Mouse (Mus musculus): ENCODE measurements around the gene Accs.

Accs gene

DNA sequence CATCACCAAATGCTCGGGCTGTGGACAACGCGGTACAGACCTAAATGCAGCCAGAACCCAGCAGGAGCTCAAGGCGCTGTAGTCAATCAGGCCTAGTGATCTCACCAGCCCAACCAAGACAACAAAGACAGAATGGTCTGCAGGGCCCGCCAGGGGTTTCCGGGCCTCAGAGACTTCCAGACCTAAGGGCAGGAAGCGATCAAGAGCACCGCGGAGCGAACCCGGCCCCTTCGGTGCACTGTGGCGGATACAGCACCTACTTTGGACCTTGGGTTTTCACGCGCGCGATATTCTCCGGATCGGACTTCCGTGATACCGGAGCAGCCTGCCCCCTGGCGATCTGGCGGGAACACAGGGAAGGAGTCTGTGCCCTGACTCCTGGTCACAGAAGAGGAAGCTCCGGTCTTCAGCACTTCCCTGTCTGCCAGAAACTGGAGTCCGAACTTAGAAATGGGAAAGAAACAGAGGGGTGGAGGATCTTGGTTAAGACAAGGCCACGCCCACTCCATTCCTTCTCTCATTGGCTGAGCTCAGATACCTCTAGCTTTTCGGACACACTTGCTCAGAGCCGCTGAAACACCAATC is at the start of gene Accs:
Accs (minus strand) TSS at position 439 of the 585 bp plus-strand sequence.
- DNase-seq, result peak; percentile 88

DNA sequence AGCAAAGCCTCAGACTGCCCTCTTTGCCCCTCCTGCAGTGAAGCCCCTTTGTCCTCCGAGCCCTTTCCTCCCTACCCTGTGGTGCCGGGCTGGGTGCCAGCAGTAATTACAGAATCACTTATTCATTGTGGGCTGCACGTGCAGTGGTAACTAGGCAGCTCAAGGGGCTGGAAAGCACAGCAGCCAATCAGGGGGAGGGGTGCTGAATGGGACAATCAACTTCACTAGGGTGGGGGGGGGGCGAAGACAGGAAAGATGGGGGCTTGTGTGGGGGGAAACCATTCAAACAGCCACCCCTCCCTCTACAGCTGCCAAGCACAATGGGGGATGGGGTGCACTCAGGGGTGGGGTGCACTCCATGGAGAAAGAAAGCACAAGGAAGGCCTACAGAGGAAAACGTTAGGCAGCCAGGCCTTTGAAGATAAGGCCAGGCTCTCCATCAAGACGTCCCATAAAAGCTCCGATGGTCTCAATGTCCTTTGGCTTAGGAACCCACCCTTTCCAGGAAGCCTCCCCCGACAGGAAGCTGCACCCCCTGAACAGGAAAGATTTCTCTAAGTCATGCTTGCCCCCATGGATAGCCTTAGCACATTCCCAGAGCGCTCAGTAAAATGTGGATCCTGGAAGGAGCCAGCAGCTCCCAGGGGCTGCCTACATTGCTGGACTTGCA is 42.0 kb upstream of the Accs start:
- peak; percentile 45 to 63 for DNase-seq

DNA sequence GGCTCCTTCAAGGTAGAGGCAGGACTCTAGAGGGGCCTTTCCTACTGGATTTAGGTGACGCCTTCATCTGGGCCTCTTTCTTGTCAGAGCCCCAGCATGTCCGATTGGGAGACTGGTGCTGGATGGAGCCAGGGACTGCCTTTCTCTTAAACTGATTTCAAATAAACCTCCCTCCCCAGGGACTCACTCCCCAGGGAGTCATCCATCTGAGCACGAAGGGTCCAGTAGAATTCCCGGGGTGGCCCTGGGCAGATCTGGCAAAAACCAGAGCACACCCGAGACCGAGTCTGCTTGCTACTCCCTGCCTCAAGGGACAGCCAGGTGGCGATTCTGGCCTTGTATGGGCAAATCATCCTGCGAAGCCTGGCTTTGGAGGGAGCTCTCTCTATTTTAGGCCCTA is 40.4 kb upstream of the Accs start:
- DNase-seq, result no peak

DNA sequence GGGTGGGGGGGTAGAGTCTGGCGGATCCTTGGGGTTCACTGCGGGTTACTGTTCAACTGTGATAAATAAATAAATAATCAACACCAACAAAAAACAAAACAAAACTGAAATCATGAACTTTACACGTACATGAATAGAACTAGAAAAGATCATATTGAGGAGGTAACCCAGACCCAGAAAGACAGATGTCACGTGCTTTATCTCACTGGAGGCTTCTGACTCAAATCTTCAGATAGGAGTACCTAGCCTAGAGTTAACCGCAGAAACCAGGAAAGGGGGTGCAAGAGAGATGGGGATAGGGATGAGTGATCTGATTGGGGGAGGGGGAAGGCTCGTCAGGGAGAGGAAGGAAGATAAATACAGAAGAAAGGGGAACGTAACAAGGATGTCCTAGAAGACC is 39.3 kb upstream of the Accs start:
- no peak for DNase-seq

DNA sequence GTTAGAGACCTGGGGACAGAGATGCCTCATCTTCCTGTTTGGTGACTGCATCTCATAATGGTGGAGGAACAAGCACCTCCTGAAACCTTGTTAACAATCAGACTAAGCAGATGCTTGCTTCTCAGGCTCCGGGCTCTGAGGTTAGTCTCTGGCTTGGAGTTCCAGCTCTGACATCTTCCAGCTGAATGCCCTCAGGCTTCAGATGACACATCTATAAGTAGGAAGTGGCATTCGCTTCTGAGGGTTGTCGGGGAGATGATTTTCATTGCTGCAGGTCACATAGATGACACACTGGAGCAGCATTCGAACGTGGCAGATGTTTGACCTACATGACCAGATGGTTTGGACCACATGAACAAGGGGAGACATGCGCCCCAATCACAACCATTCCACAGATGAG is 38.6 kb upstream of the Accs start:
- no peak for DNase-seq

DNA sequence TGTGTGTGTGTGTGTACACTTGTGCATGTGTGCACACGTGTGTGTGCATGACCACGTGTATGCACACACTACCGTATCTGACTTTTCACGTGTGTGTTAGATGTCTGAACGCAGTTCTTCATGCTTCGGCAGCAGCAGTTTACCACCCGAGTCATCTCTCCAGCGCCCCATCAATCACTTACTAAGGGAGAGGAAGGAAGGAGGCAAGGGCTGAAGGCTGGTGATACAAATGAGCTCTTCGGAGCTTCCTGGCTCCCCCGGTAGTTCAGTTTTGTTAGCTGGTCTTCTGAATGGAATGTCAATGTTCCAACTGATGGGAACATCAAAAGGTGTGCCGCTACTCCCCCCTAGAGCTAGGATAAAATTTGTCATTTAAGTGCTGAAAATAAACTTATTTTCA is 37.5 kb upstream of the Accs start:
- DNase-seq, result peak in 1 of 2 experiments; percentile 23

DNA sequence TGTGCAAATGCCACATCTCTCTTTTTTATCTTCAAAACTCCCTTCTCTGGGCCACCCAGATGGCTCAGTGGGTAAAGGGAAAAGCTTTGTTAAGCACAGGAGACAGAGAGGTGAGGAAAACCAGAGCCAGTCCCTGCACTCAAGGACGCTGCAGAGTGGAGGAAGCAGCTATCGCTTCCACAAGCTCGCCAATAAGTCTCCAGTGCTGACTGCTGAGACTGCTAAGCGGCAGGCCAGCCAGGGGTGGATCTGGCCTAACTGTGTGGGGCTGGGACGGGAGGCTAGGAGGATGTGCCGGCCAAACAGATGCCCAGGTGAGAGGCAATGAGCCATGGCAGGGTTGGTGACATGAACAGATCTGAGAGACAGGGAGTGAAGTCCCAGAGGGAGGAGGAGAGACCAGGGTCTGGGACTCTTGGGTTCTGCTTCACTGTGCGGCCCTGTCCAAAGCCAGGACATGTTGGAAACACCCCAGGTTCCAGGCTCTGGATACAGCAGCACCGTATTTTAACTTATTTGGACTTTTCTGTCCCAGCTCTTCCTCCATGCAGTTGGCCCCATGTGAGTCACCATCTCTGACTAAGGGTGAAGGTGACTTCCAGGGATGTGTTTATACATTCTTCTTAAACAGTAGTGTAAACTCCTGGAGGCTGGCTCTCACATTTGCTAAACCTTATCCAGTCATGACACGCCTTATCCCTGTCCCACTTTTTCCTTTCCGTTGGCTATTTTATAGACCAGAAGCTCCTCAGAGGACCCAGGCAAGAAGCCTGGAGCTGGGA is 36.5 kb upstream of the Accs start:
- no peak for DNase-seq

DNA sequence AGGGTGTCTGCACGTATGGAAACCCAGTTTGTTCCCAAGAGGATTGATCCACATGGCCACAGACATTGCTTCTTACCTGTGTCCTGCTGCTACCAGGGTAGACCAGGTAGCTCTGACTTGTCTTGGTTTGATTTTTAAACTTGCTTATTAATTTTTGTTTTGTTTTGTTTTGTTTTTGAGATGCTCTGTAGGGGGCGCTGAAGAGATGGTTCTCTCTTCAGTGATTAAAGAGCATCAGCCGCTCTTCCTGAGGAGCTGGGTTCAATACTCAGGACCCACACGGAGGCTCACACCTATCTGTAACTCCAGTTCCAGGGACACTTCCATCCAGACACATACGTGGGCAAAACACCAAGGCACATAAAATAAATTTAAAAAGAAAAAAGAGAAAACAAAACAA is 33.3 kb upstream of the Accs start:
- DNase-seq, result no peak

DNA sequence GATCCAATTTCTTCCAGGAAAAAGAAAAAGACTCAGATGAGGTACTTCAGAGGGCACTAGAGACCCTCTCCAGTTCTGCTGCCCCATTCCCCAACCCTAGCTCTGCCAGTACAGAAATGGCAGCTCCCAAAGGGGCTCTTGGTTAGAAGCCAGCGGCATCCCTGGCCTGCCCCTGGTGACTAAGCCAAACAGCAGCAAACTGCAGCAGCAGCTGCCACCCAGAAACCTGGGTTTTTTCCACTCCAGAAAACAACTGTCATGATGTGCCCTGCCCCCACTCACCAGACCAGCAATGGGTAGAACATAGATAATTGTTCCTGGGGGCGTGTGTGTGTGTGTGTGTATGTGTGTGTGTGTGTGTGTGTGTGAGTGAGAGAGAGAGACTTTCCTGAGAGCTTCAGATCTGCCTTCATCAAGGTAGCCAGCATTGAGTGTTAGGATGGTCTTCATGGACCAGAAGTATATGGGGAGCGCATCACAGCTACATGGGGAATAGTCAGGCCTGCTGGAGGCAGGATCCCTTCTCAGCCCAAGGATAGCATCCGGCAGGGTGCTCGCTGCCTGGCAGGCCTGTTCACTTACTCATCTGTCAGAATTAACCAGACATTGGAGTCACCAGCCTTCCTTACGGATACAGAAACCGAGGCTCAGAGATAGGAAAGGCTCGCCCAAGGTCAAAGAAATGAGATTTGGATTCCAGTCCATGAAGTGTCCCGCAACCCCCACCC is 32.1 kb upstream of the Accs start:
- no peak for DNase-seq

DNA sequence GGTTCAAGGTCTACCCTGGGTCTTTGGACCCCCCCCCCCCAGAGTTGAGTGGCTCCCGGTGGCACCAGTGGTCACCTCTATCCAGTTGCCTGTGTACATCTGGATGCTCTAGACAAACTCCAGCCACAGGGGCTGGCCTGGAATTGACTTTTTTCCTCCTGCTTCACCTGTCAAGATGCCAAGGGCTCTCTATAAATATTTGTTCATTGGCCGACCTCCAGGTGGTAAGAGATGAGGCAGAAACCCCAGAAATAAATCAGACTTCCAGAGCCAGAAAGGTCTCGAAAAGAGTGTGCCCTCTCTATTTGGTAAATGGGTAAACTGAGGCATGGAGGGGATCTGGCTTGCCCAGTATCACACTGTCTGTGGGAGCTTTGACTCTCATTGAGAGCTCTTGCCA is 31.2 kb upstream of the Accs start:
- no peak for DNase-seq

DNA sequence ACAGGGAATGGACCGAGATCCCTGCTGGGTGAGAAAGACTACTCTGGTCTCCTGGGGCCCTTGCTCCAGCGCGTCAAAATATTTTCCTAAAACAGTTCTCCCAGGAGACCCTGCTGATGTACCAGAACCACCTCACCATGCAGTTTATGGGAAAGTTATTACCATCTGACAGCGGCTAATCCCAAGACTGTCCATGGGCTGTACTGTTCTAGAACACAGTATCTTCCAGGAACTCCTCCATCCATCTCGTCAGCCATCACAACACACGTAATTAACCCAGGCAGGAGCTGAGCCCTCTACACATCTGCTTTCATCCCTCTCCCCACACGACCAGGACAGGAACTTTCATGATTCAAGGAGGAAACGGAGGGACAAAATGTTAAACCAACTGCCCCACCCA is 30.7 kb upstream of the Accs start:
- no peak for DNase-seq

DNA sequence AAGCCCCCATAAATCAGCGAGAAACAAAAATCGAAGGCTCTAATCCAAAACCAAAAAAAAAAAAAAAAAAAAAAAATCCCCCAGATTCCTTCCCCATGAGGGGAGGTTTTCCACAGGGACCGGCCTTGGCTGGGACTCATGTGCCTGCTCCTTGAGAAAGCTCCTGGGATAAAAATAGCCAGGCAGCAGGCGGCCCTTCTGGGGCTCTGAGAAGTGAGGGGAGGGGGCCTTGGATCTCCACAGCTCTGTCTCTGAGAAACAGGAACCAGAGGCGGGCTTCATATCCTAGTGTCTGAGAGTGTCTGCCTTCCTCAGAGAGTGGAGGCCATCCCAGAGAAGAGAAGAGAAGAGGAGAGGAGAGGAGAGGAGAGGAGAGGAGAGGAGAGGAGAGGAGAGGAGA is 27.3 kb upstream of the Accs start:
- DNase-seq, result no peak

DNA sequence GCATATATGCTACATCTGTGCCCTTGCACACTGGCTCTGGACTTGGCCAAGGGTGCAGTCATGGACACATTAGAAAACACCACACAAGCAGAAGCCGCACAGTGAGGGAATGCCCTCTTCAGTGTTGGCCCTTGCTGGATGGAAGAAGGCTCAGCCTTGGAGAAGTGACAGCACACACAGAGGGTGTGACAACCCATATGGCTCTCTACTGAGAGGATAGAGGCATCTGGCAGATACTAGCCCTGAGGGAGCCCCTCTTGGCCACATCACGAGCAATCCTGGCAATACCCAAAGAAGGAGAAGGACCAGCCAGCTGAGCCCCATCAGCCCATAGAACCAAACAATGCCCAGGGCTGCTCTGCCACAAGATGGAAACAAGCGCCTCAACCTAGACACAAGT is 24.9 kb upstream of the Accs start:
- no peak for DNase-seq

DNA sequence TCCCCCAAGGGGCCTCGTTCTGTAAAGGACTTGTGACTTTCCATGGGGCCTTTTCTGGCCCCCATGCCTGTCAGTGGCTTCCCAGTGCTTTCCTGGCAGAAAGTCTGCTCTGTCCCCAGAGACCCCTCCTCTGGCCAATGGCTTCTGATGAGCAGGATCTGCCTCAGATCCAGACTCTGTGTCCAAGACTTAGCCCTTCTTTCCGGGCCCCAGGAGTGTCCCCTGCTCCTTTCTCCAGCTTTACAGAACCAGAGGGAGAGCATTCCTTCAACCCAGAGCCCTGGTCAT is 24.4 kb upstream of the Accs start:
- DNase-seq, result no peak

DNA sequence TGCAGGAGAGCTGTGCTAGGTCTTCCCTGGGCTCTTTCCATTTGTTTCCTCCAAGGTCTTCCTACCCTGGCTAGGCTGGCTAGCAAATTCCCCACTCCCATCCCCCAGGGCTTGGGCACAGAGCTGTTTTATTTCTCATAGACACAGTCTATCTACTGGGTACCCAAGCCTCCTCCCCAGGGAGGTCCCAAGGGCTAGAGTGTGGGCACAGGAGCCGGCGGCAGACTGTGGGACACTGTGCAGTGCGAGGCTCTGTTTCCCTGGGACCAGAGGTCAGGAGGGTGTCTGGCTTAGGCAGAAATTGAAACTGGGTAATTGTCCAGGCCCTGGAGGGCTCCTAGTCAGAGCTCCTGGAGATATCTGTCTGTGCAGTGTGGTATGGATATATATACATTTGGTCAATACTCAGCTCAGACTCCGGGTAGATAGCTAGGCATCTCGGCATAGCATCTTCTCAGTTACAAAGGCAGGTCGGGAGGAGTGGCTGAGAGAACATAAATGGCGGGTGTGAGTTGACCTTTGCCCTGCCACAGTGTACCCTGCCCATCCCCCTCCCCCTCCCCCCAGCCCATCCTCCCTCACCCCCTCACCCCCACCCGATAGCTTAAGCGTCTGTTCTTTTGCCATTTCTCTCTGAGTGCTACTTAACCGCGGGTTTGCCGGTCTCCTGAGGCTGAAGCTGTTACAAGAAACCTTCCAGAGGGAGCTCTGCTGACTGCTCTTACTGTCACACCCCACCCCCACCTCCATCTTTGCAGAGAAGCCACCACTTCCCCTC is 23.9 kb upstream of the Accs start:
- no peak for DNase-seq

DNA sequence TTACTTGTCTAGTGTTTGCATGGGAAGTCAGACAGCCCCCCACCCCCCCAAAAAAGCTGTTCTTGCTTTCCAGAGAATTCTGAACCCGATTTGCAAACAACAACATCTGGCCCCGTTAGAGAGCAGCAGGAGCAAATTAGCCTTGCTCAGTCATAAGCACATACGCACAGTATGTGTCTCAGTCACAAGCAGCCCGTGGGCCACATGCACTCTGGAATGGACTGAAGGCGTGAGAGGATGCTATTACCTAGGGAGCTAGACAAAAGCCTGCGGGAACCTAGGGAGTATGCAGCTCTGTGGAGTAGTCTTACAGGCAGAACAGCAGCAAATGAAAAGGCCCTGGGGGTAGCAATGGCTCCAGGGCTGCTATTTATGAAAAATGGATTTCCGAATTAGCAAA is 22.5 kb upstream of the Accs start:
- DNase-seq, result no peak

DNA sequence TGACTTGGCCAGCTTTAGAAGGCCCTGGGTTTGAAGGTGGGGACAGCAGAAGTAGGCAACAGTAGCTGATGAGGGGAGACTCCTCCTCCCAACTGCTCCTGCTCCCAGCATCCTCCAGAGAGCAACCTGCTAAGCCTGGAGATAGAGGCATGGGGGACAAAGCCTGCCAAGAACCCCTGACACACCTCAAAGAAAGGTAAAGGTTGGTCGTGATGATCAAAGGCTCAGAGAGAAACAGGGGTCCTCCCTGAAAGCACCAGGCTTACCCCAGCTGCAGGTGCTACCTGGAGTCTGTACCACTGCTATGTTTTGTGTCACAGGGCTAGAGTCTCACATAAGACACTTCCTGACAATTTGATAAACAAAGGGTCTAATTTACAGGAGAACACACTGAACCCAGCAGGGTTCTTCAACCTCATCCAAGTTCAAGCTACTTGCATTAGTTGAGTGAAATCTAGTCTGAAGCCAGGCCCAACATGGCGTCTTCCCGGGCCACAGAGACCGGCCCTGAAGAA is 21.7 kb upstream of the Accs start:
- DNase-seq, result no peak

DNA sequence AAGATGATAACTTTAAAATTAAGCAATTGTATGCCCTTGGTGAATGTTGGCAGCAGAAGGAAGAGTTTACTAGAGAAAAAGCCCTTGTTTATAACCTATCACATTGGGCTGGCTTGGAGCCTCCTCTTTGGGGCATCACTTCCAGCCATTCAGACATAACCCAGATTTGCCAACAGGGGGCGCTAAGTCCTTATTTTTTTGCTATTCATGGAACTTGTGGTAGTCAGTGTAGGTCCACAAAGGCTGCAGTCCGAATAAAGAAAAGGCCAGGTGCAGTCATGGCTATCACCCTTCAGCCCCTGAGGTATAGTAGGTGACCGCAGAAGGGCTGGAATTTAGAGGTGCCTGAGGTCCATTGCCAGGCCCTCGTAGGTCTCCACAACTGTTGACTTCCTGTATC is 21.1 kb upstream of the Accs start:
- peak; percentile 36 to 70 for DNase-seq

DNA sequence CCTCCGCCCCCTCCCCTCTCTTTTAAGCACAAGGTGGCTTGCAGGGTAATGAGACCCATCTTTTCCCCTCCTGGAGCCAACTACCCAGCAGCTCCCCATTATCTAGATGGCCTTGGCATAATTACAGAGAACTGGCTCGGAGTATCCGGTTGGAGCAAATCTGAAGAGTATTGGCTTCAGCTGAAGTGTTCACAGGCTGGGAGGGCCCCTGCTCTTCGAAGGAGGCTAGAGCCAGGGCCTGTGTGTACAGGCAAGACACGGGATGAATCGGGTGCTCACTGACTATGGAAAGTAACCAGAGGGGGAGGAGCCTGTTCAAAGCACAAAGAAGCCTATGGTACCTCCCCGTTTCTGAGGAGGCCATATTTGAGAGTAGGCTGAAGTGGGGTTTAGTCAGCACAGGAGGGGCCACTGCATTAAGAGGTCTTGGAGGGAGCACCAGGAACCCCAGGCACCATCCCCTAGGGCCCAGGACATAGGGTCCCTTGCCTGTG is 19.4 kb upstream of the Accs start, which contains the start of gene Accsl:
Accsl (minus strand) TSS at position 51 of the 494 bp plus-strand sequence.
- no peak for DNase-seq

DNA sequence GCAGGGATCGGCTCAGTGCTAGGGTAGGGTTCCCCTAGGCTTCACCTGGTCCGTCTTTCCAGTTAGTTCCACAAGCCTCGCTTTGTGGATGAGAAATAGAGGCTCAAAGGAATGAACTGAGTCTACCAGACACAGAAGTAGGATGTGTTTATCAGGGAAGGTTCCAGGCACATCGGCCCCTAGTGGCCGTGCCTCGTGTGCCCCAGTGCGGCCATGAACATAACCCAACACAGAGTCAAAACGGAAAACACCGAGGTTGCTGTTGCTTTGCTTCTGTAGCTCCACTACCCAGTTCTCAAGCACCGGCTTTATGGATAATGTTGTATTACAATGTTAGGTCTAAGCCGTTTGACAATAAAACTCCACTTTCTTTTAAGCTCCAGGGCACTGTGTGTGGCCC is 18.8 kb upstream of the Accs start:
- DNase-seq, result no peak

DNA sequence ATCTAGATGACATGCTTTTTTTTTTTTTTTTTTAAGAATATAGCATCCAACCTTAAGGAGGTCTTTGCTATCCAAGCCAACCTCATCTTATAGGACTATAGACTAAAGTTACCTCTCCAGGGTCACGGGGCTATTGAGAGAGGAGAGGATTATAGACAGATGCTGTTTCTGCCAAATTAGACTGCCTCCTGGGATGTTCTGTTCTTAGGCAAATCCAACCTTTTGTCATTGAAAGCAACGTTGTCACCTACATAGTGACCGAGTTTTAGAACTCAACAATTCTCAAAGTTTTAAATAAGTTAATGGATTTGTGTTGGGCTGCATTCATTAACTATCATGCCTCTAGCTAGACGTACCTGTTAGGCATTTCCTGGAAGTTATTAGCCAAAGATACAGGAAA is 13.5 kb upstream of the Accs start:
- no peak for DNase-seq

DNA sequence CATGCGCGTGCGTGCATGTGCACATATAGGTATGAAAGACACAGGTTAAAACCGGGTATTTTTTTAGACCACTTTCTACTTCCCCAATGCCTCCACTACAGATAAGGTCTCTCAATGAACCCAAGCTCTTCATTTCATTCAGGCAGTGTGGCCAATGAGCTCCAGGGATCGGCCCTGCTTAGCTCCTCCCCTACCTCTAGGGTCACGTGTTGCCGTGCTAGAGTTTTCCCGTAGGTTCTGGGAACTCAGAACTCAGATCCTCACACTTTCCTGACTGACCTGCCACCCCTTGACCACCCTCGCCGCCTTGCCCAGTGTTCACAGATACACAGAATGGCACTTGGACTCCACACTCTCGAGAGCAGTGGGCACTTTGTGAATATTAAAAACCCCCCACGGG is 9.1 kb upstream of the Accs start:
- DNase-seq, result no peak

DNA sequence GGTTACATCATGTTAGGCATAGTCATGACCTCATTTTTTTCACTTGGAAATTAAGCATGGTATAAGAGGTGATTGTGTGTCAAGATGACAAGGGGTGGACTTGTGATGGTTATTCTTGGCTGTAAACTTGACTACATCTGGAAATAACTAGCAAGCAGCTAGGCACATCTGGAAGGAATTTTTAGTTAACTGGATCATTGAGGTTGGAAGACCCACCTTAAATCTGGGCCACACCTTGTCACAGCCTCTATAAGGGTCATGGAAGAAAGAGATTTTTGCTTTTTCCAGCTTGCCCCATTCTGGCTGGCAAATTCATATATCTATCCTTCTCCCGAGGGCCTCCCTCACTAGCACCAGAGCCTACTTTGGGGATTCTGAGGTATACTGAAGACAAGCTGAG is 1.6 kb upstream of the Accs start:
- DNase-seq, result no peak
